Comparison of ENCODE assay signal across 9 mouse cellular contexts in genomic region chr4:105316478-105317206, GRCm38 (mm10).
DNase-seq lines count a peak whose midpoint lies in the region; ATAC-seq and TF ChIP-seq lines count a peak whose summit lies in the region.
"Had no signal": no experiment of that assay in that cellular context is flagged by ENCODE, and none has a peak within 500 bp of the region (broad histone marks: within the 10 kb centered on the region; RNA-seq: fewer than 3 reads in every experiment).

No protein-coding gene starts in this region.

- H3K27me3 ChIP-seq in hindbrain, postnatal 0 days (ENCODE audit: insufficient read depth, low read length) = no peaks in the 10 kb centered on the region
- H3K27me3 ChIP-seq in hindbrain, embryonic 13.5 days = no peaks in the 10 kb centered on the region
- H3K27me3 ChIP-seq in Patski = no peaks in the 10 kb centered on the region
- H3K27me3 ChIP-seq in heart, postnatal 0 days (ENCODE audit: control insufficient read depth, insufficient read depth, low read length) = no peaks in the 10 kb centered on the region
- H3K27me3 ChIP-seq: heart, embryonic 13.5 days had no signal

- WGBS in hindbrain, postnatal 0 days = 80% methylated on average over 12 of the region's 12 CpGs
- 81% methylated on average over 12 of the region's 12 CpGs for WGBS in hindbrain, embryonic 13.5 days
- 63% methylated on average over 12 of the region's 12 CpGs for WGBS in heart, postnatal 0 days

- no peak for TF ChIP-seq EP300 in heart, postnatal 0 days (IDR thresholded peaks at IDR 0.05; ENCODE audit: low read depth)

- in situ Hi-C loops in Patski (cut with MboI; ENCODE audit: low pct_unique_long_range_greater_than_20kb) = loop anchor here (10.0 kb wide), 1 partner anchor 162 kb away; the partner anchor contains the start of gene Plpp3

- no peak for DNase-seq in hindbrain, postnatal 0 days (ENCODE audit: low spot score)
- DNase-seq in Patski (ENCODE audit: low read depth, low spot score) = no peak
- DNase-seq in heart, postnatal 0 days (ENCODE audit: low spot score) = no peak
- no peak for DNase-seq in frontal cortex, postnatal 25 days (ENCODE audit: low spot score in 2 of 2)
- DNase-seq in cerebellum, postnatal 14 days = no peak
- no peak for DNase-seq in cerebellum, postnatal 4 days (ENCODE audit: low spot score in 2 of 2)

- H3K4me1 ChIP-seq in hindbrain, postnatal 0 days (ENCODE audit: insufficient read depth, low read length) = no peaks in the 10 kb centered on the region
- peaks cover 3% of the 10 kb centered on the region; the same call in 1 of the 2 replicates for H3K4me1 ChIP-seq in hindbrain, embryonic 13.5 days (replicated peaks)
- H3K4me1 ChIP-seq in heart, postnatal 0 days (ENCODE audit: control insufficient read depth, insufficient read depth) = peaks cover 27% of the 10 kb centered on the region

- H3K36me3 ChIP-seq in hindbrain, postnatal 0 days (ENCODE audit: insufficient read depth, low read length) = no peaks in the 10 kb centered on the region
- no peaks in the 10 kb centered on the region for H3K36me3 ChIP-seq in hindbrain, embryonic 13.5 days
- no peaks in the 10 kb centered on the region for H3K36me3 ChIP-seq in heart, postnatal 0 days (replicated peaks; ENCODE audit: control insufficient read depth, insufficient read depth, low read length)
- H3K36me3 ChIP-seq: heart, embryonic 13.5 days had no signal

- TF ChIP-seq CTCF in hindbrain, postnatal 0 days (IDR thresholded peaks at IDR 0.05; ENCODE audit: low read depth) = peak; percentile 27
- TF ChIP-seq CTCF in Patski (IDR thresholded peaks at IDR 0.05) = peak; percentile 48
- TF ChIP-seq CTCF in heart, postnatal 0 days (IDR thresholded peaks at IDR 0.05; ENCODE audit: low read depth) = 0 out of 2 replicates have a peak, but pooled peaks have one; percentile 22

- H3K4me2 ChIP-seq in hindbrain, postnatal 0 days (ENCODE audit: low read depth, low read length) = no peak overlapping the region
- H3K4me2 ChIP-seq in hindbrain, embryonic 13.5 days = no peak overlapping the region
- H3K4me2 ChIP-seq in heart, postnatal 0 days (ENCODE audit: low read depth, low read length) = no peak overlapping the region
- H3K4me2 ChIP-seq: heart, embryonic 13.5 days had no signal

- no peak overlapping the region for H3K4me3 ChIP-seq in hindbrain, postnatal 0 days (ENCODE audit: low read length)
- no peak overlapping the region for H3K4me3 ChIP-seq in hindbrain, embryonic 13.5 days
- H3K4me3 ChIP-seq in heart, postnatal 0 days (ENCODE audit: low read depth, low read length) = no peak overlapping the region
- H3K4me3 ChIP-seq: heart, embryonic 13.5 days had no signal

- no peak for ATAC-seq in hindbrain, postnatal 0 days
- ATAC-seq in hindbrain, embryonic 13.5 days (ENCODE audit: low FRiP score) = no peak
- ATAC-seq in Patski = no peak
- no peak for ATAC-seq in heart, postnatal 0 days (ENCODE audit: insufficient read depth, low read depth)
- ATAC-seq in megakaryocyte-erythroid progenitor cell, adult 5-6 weeks (replicated peaks; ENCODE audit: low FRiP score, low TSS enrichment, poor library complexity, severe bottlenecking) = peak; percentile 90

- no peaks in the 10 kb centered on the region for H3K9me3 ChIP-seq in hindbrain, postnatal 0 days (ENCODE audit: low read length)
- H3K9me3 ChIP-seq in hindbrain, embryonic 13.5 days = no peaks in the 10 kb centered on the region
- no peaks in the 10 kb centered on the region for H3K9me3 ChIP-seq in heart, postnatal 0 days (replicated peaks; ENCODE audit: control insufficient read depth, low read length)

- no peak overlapping the region for H3K9ac ChIP-seq in hindbrain, postnatal 0 days (replicated peaks; ENCODE audit: low read length)
- H3K9ac ChIP-seq in hindbrain, embryonic 13.5 days = no peak overlapping the region
- H3K9ac ChIP-seq in heart, postnatal 0 days (replicated peaks; ENCODE audit: low read depth, low read length) = no peak overlapping the region
- H3K9ac ChIP-seq: heart, embryonic 13.5 days had no signal

- POLR2A ChIA-PET in Patski (lab: Charles Lee) = no interaction called here

- H3K27ac ChIP-seq in hindbrain, postnatal 0 days = no peak overlapping the region
- no peak overlapping the region for H3K27ac ChIP-seq in hindbrain, embryonic 13.5 days
- H3K27ac ChIP-seq in heart, postnatal 0 days (ENCODE audit: low read depth) = no peak overlapping the region
- H3K27ac ChIP-seq: heart, embryonic 13.5 days had no signal

- CTCF ChIA-PET in Patski (lab: Charles Lee) = no interaction called here
